Mouse (Mus musculus): ENCODE measurements at regions not wholly inside any gene's neighbourhood (a gene's known extent, or its start where the extent isn't known, plus 50 kb on each side); places are given as distances from the start of the nearest gene placed in this dataset.

- DNase-seq (ENCODE audit: low spot score in 2 of 2): no peak
Measured at GRCm38 (mm10) chr3:19458386-19458785, 170.1 kb downstream of the 1700064H15Rik start.

- DNase-seq (ENCODE audit: low spot score in 2 of 2): no peak
Measured at GRCm38 (mm10) chr3:19457431-19457830, 171.0 kb downstream of the 1700064H15Rik start.

DNA sequence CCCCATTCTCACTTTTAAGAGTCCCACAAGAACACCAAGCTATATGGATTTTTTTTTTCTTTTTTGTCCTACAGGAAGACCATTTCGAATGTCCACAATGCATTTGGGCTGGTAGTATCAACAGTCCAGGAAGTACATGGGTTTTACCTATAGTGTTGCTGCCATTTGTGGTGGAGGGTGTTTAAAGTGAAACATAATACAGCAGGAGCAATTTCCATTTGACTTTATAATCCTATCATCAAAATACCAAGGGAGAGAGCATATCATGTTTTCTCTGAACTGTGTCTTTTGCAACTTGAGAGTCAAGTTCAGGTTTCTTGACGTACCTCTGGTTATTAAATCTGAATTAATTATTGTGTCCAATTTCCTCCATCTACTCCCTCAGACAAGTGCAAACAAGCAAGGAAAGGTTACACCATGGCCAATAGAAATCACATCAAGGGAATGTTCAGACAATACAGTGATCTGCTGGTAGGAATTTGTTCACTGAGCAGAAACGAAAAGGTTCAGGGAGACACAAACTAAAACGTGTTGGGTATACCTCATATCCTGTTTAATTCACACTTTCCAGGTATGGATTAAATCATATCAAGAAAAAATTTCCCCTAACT lies 172.5 kb downstream of the 1700064H15Rik start:
- DNase-seq (ENCODE audit: low spot score in 2 of 2): no peak

DNA sequence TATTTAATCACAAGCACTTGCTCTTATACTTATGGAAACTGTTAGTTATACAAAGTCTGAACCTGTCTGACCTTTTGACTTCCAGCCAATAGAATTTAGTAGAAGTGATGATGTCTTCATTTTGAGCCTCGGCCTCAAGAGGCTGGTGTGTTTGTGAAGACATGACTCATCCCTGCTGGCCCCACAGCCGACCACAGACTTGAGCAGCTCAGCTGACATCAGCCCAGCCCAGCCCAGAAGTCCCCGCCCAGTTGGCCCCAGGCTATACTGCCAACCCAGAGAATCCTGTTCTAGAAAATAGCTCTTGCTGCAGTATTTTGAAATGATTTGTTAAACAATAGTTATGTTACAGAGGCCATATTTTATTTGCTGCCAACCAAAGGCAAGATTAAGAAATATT lies 177.5 kb downstream of the 1700064H15Rik start:
- DNase-seq (ENCODE audit: low spot score in 2 of 2): no peak

DNA sequence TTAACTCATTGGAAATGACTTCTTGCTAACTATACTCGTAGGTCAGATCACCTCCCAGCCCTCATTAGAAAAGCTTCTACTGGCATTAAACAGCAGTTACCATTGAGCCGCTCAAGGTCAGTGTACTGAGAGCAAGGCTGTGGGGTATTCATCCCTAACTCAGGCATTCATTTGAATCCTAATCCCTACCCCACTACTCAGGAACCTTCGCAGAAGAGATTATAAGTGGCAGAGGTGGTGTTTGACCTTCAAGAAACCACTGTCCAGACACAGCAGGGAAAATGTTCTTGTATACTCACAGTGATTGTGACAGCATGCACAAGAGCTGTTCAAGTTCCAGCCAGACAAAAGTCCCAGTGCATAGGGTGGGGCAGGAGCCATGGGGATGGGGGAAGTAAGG lies 179.5 kb downstream of the 1700064H15Rik start:
- no peak for DNase-seq (ENCODE audit: low spot score in 2 of 2)

DNA sequence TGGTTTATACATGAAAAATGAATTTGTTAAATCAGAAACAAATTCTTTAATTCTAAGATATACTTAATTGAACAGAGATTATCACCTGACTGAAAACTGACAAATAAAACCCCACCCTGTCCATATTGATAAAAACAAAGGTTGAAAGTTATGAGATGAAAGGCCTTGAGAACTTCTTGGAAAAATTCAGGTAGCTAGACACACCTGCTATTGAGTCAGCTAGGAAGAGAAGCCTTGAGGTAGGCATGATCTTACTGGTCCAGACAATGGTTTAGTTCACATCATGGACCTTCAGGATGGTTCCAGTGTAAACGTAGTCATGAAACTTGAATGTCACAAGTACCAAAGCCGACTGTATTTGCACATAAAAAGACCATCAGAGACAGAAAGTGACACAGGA lies 180.3 kb downstream of the 1700064H15Rik start:
- DNase-seq (ENCODE audit: low spot score in 2 of 2): no peak

DNA sequence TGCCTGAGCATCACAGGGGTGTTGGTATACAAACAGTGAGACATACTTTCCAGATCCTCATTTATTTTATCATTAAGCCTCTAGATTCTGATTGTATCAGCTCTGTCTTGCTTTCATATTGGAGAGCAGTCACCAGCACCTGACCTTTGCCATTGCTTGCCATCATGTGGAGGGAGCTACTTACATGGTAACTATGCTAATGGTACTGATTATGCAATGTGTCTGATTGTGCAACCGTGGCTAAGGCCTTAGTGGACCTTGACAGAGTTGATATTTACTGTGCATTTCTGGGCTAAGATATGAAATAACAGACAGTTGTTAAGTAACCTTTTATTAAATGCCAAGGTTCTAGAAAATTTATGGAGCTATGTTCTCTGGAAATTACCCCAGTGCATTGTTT lies 180.7 kb downstream of the 1700064H15Rik start:
- no peak for DNase-seq (ENCODE audit: low spot score in 2 of 2)

DNA sequence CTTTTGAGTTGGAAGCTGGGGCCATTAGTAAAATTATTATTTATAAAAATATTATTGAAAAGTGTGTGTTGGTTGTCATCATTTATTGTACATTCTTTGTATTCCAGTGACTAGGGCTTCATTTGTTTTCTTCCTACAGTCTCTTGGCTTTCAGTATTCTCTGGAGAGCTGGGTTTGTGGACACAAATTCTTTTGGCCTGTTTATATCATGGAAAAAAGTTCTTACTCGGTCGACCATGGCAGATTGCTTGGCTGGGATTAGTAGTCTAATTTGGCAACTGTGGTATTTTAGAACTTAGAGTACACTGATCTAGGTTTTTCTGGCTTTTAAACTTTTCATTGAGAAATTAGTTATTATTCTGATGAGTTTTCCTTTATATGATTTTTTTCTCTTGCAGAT lies 183.6 kb downstream of the 1700064H15Rik start:
- no peak for DNase-seq (ENCODE audit: low spot score in 2 of 2)

GRCm38 (mm10) chr3:19441827-19442226 lies 186.7 kb downstream of the 1700064H15Rik start:
- DNase-seq (ENCODE audit: low spot score in 2 of 2): no peak

DNA sequence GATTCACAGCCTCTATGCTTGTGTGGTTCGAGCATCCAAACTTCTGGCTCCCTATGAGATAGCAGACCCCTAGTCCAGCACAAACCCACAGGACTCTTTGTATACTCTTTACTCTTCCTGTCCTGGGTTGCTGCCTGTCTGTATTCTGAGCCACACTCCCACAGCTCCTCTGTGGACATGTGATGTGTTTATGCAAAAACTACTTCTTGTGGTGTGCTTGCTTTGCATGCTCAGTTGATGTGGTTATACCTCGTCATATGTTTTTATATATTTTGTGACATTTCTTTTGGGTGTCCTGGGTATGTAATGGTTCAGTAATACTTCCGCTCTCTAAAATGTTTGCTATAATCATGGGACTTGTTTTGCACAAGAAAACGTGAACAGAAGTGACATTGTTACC lies 198.3 kb downstream of the 1700064H15Rik start:
- no peak for DNase-seq (ENCODE audit: low spot score in 2 of 2)

DNA sequence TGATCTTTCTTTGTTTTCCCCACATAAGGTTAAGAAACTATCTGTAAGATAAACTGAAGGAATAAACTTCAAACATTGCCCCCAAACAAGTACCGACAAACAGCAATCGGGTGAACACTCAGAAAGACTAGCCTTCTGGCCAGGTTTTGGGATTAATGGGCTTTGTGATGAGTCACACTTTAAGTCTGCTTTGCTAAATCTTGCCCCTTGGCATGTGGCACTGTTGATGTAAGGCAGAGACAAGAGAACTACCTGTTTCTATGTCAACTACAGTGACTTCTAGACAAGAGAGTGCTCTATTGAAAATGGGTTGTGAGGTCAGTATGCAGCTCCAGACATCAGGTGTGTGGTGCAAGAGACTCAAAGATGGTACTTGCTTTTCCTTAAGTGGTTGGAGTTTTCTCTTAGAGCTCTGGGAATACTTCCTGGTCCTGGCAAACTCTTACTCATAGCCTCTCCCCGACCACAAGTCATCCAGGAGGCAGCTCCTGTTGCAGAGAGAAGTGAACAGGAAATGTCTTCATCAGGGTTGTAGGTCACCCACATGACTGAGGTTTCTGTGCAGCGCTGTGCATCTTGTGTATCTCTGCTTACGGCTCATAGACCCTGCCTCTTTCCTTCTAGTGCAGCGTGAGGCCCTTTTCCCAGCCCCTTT lies 198.9 kb downstream of the 1700064H15Rik start:
- no peak for DNase-seq (ENCODE audit: low spot score in 2 of 2)

- no peak for DNase-seq (ENCODE audit: low spot score in 2 of 2)
Measured at GRCm38 (mm10) chr3:19429010-19429409, 199.5 kb downstream of the 1700064H15Rik start.

- peak in 1 of 2 experiments; percentile 14 for DNase-seq (ENCODE audit: low spot score in 2 of 2)
Measured at GRCm38 (mm10) chr3:19426130-19426556, 202.3 kb downstream of the 1700064H15Rik start.

DNA sequence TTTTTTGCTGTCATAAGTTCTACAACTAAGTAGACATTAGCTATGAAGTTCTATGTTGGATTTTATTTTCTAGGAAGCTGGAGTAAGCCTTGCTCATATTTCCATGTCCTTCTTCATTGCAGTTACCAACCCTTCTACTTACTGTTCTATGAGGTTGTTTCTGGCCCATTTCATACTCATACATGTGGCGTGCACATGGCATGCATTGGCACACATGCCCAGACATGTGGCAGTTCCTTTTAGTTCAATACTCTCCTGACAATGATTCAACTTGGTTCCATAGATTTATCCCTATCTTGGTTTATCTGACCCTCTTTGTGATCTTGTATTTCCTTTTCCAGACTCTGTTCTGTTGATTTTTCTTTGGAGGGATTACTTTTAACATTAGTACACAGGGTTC lies 203.2 kb downstream of the 1700064H15Rik start:
- no peak for DNase-seq (ENCODE audit: low spot score in 2 of 2)

GRCm38 (mm10) chr3:19424384-19424783 lies 204.1 kb downstream of the 1700064H15Rik start:
- no peak for DNase-seq (ENCODE audit: low spot score in 2 of 2)

GRCm38 (mm10) chr3:19421430-19421944 lies 207.0 kb downstream of the 1700064H15Rik start:
- DNase-seq (ENCODE audit: low spot score in 2 of 2): no peak

- DNase-seq (ENCODE audit: low spot score in 2 of 2): no peak
Measured at GRCm38 (mm10) chr3:19420912-19421311, 207.6 kb downstream of the 1700064H15Rik start.

GRCm38 (mm10) chr3:19410938-19411515 lies 217.4 kb downstream of the 1700064H15Rik start:
- no peak for DNase-seq (ENCODE audit: low spot score in 2 of 2)

DNA sequence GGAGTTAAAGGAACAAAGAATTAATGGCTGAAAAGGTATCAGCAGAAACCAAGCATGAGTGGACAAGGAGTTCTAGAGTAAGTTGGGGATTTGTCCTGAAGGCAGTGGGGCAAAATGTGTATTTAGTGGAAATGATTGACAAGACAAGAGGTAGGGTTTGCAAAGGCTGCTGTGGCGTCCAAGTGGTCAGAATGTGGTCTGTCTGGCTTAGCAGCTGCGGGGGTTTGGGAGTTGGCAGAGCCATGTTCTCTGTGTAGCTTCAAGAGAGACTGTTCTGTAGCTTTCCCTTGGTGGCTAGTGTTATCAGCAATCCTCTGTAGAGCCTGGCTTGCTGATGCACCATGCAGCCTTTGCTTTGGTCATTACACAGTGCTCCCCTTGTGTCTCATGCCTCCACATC lies 220.2 kb downstream of the 1700064H15Rik start:
- DNase-seq (ENCODE audit: low spot score in 2 of 2): no peak

DNA sequence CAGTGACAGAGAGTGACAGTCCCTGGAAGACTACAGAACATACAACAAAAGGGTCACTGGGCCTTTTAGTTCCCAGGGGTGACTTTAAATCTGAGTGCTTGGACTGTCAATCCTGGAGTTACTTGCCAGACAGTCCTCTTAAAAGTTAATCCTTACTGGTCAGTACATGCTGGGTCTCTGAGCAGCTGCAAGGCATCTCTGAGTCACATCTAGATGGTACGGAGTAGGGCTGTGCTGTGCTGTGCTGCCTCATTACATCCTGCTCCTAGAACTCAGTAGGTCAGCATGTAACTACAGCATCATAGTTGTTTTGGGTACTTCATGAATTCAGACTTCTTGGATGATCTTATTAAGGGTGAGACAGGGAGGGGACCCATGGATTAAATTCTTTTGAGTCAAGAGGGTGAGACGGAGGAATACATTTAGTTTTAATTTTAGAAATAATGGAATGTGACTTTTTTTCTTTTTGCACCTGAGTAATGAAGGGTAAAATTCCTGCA lies 220.8 kb downstream of the 1700064H15Rik start:
- no peak for DNase-seq (ENCODE audit: low spot score in 2 of 2)

DNA sequence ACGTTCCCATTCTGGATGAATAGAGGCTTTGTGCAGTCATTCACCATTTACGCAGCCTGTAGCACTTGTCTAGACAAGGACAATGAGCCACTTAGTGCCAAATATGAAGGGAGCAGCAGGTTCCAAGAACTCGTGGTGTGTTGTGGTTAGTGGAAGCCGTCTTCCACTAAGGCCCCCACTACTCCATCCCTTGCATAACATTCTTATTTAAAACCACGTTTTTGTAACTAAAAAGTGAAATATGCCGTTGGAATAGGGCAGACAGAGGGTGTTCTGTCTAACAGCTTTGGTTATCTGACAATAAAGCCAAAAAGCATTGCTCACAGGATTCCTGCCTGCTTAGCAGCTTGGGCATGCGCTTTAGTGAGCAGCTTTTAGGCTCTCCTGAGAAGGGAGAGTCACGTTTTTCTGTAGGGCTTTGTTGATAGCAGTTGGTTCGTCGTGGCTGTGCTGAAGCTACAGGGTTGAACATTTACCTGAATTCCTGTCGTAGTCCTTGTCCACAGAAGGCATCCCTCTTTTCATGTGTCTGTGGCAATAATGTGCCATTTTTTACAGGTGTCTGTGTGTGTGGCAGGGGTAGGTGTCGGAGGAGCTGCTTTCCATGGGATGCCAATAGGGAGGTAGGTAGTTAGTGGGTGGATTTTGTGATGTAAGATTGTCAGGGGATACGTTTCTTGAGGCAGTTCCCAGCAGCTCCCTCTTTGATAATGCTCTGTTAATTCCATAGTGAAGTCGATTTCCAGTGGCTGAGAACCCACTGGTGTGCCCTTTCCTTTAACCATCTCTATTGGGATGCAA lies 221.9 kb downstream of the 1700064H15Rik start:
- DNase-seq (ENCODE audit: low spot score in 2 of 2): no peak
